Mouse (Mus musculus) hindbrain, postnatal 0 days (tissue): ENCODE results near the gene Usp44. TPM values are rescaled to one million over a fixed set of nuclear protein-coding genes. Genes with fewer than 3 reads are reported as not detected.

Experiments
- ATAC-seq: fragments of 200-750 bp; cut with Nextera tagmentation; 2 replicates; pipeline ENCODE4 v1.8.0; 2017; ENCODE audit warnings: mild to moderate bottlenecking, moderate TSS enrichment, moderate library complexity
- DNase-seq: peaks from one replicate; pipeline ENCODE4 v3.0.0-alpha.2; 2015; ENCODE audit warnings: low spot score
- H3K27ac ChIP-seq: fragments of 300-500 bp; sonication (generic); 2 replicates; pipeline ENCODE4 v1.5.1; 2014; ENCODE audit warnings: mild to moderate bottlenecking
- H3K27me3 ChIP-seq: fragments of 300-500 bp; sonication (generic); 2 replicates; pipeline ENCODE4 v1.6.1; 2014; ENCODE audit warnings: low read length, mixed read lengths; ENCODE audit not compliant: insufficient read depth
- H3K36me3 ChIP-seq: fragments of 300-500 bp; sonication (generic); 2 replicates; pipeline ENCODE4 v1.6.1; 2014; ENCODE audit warnings: low read length, mixed read lengths; ENCODE audit not compliant: insufficient read depth
- H3K4me1 ChIP-seq: fragments of 300-500 bp; sonication (generic); 2 replicates; pipeline ENCODE4 v1.6.1; 2014; ENCODE audit warnings: antibody characterized with exemption, low read length, mixed read lengths; ENCODE audit not compliant: insufficient read depth
- H3K4me2 ChIP-seq: fragments of 300-500 bp; sonication (generic); 2 replicates; pipeline ENCODE4 v1.6.1; 2014; ENCODE audit warnings: low read depth, mild to moderate bottlenecking, low read length, moderate library complexity, mixed read lengths
- H3K4me3 ChIP-seq: fragments of 300-500 bp; sonication (generic); 2 replicates; pipeline ENCODE4 v1.5.1; 2014; ENCODE audit warnings: low read length
- H3K9ac ChIP-seq: fragments of 300-500 bp; sonication (generic); replicated peaks from 2 replicates; pipeline ENCODE4 v1.6.1; 2014; ENCODE audit warnings: mild to moderate bottlenecking, low read length, moderate library complexity, mixed read lengths
- H3K9me3 ChIP-seq: fragments of 300-500 bp; sonication (generic); 2 replicates; pipeline ENCODE4 v1.6.1; 2016; ENCODE audit warnings: low read length, mixed read lengths
- CTCF ChIP-seq: IDR thresholded peaks from 2 replicates; pipeline ENCODE4 v1.5.1; 2016; ENCODE audit warnings: antibody characterized with exemption, control low read depth, low read depth
- WGBS: fragments of 180-500 bp; shearing (Covaris S2); extraction: QIAGEN DNeasy Blood & Tissue Kit; methylation state at CpG from one replicate; pipeline ENCODE4 v1.1.7; 2014; 5-methylcytosine and 5-hydroxymethylcytosine counted together
- polyA plus RNA-seq: library from polyadenylated mRNA; unstranded; fragments of >200 nt; fragmentation: Nextera tagmentation; extraction: Ambion mirVana; gene quantifications from 2 replicates; pipeline ENCODE4 v1.2.1, GENCODE M21; 2015
- total RNA-seq: library from RNA; depleted of rRNA; stranded (reverse); fragments of >200 nt; gene quantifications from 2 replicates; pipeline ENCODE4 v1.2.3, GENCODE M21; 2014

Usp44 gene
- total and polyA plus RNA-seq, 2 experiments from 2014 or later: 0.26 to 0.43 TPM

DNA sequence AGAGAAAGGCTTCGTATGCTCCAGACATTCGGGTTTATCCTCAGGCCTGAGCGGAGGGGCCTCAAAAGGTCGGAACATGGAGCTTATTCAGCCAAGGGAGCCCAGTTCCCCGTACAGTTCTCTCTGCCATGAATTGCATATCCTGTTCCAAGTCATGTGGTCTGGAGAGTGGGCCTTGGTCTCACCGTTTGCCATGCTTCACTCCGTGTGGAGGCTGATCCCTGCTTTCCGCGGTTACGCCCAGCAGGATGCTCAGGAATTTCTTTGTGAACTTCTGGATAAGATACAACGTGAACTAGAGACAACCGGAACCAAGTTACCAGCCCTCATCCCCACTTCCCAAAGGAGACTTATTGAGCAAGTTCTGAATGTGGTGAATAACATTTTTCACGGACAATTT lies 15.4 kb downstream of the Usp44 start:
- Histone ChIP-seq H3K9me3 (no peaks in the 10 kb centered on the region; the same call in 1 of the 2 replicates), H3K9ac (no peak overlapping the region), H3K27me3 (no peaks in the 10 kb centered on the region), H3K27ac (no peak overlapping the region), H3K4me2 (no peak overlapping the region), H3K36me3 (no peaks in the 10 kb centered on the region), H3K4me1 (no peaks in the 10 kb centered on the region), H3K4me3 (no peak overlapping the region)
- no peak for TF ChIP-seq CTCF
- WGBS: 94% methylated on average over 13 of the region's 13 CpGs
- no peak for DNase-seq
- no peak for ATAC-seq

DNA sequence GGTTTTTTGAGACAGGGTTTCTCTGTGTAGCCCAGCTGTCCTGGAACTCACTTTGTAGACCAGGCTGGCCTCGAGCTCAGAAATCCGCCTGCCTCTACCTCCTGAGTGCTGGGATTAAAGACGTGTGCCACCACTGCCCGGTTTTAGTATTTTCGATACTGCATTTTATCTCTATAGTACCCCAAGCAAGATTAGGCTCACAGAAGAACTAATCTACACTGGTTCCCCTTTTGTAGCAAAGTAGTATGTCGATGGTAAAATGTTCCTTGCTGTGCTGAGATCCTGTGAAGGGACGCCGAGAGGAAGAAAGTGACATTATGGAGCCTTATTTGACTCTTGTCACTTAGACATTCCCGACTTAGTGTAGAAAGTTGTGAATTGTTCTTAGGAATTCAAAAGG lies 23.8 kb downstream of the Usp44 start:
- WGBS: 93% methylated on average over 9 of the region's 9 CpGs
- TF ChIP-seq CTCF: no peak
- Histone ChIP-seq H3K9me3 (no peaks in the 10 kb centered on the region), H3K4me2 (no peak overlapping the region), H3K36me3 (peaks cover 8% of the 10 kb centered on the region; the same call in 1 of the 2 replicates), H3K9ac (no peak overlapping the region), H3K4me1 (no peaks in the 10 kb centered on the region), H3K27ac (no peak overlapping the region), H3K4me3 (no peak overlapping the region), H3K27me3 (no peaks in the 10 kb centered on the region)
- ATAC-seq (no peak), DNase-seq (no peak)

DNA sequence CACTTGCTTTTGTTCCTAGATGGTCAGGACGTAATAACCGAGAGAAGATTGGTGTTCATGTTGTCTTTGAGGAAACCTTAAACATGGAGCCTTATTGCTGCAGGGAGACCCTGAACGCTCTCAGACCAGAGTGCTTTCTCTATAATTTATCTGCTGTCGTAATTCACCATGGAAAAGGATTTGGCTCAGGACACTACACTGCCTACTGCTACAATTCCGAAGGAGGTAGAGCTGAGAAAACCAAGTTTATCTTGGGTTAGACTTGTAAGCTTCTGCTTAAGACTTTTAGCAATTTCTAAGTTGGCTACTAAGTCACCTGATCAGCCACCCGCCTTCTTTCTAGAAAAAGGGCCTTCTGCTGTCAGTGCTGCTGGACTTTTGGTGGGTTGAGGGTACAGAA lies 24.7 kb downstream of the Usp44 start:
- no peaks in the 10 kb centered on the region for H3K27me3 ChIP-seq
- H3K27ac ChIP-seq: no peak overlapping the region
- TF ChIP-seq CTCF: no peak
- no peaks in the 10 kb centered on the region for H3K9me3 ChIP-seq
- peaks cover 8% of the 10 kb centered on the region; the same call in 1 of the 2 replicates for H3K36me3 ChIP-seq
- 85% methylated on average over 6 of the region's 6 CpGs for WGBS
- no peak overlapping the region for H3K4me2 ChIP-seq
- H3K4me3 ChIP-seq: no peak overlapping the region
- no peak overlapping the region for H3K9ac ChIP-seq
- ATAC-seq (no peak), DNase-seq (no peak)
- H3K4me1 ChIP-seq: no peaks in the 10 kb centered on the region

- H3K9ac ChIP-seq: no peak overlapping the region
- no peak for TF ChIP-seq CTCF
- DNase-seq (no peak), ATAC-seq (no peak)
- H3K36me3 ChIP-seq: peaks cover 43% of the 10 kb centered on the region
- 92% methylated on average over 7 of the region's 7 CpGs for WGBS
- no peak overlapping the region for H3K27ac ChIP-seq
- no peaks in the 10 kb centered on the region for H3K4me1 ChIP-seq
- H3K9me3 ChIP-seq: no peaks in the 10 kb centered on the region
- no peaks in the 10 kb centered on the region for H3K27me3 ChIP-seq
- H3K4me2 ChIP-seq: no peak overlapping the region
- H3K4me3 ChIP-seq: no peak overlapping the region
These were observed 37.0 kb downstream of the Usp44 start for GRCm38 (mm10) chr10:93868401-93868800.

DNA sequence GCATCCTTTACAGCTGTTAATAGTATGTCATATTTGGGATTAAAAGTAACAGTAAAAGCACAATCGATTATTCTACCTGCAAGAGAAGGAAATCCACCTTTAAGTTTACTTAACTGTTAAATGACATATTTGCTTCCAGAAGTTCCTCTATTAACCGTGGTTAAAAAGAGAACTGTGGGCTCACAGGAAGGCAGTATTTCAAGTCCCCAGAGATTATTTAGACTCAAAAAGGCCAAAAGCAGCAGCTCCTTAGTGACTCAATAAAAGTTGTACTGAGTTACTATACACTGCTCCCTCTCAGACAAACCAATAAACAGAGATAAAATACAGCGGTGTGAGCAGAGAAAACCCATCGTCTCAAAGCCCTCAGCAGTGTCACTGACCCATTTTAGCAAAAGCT lies 37.5 kb downstream of the Usp44 start:
- no peak overlapping the region for H3K4me2 ChIP-seq
- TF ChIP-seq CTCF: no peak
- peaks cover 43% of the 10 kb centered on the region for H3K36me3 ChIP-seq
- no peak overlapping the region for H3K4me3 ChIP-seq
- no peak for DNase-seq
- H3K9me3 ChIP-seq: no peaks in the 10 kb centered on the region
- H3K4me1 ChIP-seq: no peaks in the 10 kb centered on the region
- ATAC-seq: no peak
- H3K27me3 ChIP-seq: no peaks in the 10 kb centered on the region
- 89% methylated on average over 4 of the region's 4 CpGs for WGBS
- H3K27ac ChIP-seq: no peak overlapping the region
- no peak overlapping the region for H3K9ac ChIP-seq

DNA sequence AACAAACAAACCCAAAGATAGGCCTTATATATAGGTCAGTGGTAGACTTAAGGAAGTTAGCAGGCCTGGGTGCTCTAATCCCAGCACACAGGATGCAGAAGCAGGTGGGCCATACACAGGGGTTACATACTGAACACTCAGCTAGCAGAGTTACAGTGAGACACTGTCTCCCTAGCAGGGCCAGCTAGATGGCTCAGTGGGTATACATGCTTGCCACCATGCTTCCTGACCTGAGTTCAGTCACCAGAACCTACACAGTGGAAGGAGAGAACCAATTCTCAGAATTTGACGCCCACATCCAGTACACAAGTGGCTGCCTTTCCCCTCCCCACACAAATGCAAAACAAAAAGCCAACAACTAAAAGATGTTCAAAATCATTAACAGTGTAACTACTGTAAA lies 45.4 kb downstream of the Usp44 start:
- 83% methylated on average over 1 of the region's 1 CpGs for WGBS
- no peak for TF ChIP-seq CTCF
- Histone ChIP-seq H3K4me3 (no peak overlapping the region), H3K9me3 (no peaks in the 10 kb centered on the region), H3K27ac (no peak overlapping the region), H3K4me1 (no peaks in the 10 kb centered on the region), H3K36me3 (peaks cover 12% of the 10 kb centered on the region; the same call in 1 of the 2 replicates), H3K9ac (no peak overlapping the region), H3K27me3 (no peaks in the 10 kb centered on the region), H3K4me2 (no peak overlapping the region)
- ATAC-seq: no peak
- no peak for DNase-seq

DNA sequence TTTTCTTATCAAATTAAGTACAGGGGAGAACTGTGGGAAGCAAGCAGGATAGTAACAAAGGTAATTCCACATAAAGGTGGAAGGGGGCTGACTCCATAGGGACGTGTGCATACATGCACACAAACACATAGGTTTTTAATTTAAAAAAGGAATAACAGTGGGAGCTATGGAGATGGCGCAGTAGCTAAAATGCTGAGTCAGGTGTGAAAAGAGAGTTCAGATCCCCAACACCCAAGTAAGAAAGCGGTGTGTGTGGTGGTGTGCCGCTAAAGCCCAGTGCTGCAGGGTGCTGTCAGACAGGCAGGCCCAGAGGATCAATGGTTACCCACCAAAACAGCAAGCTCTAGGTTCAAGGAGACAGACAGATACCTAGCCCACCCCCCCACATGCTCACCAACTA lies 47.4 kb downstream of the Usp44 start:
- H3K4me3 ChIP-seq: no peak overlapping the region
- no peak overlapping the region for H3K27ac ChIP-seq
- ATAC-seq (no peak), DNase-seq (no peak)
- no peak overlapping the region for H3K9ac ChIP-seq
- WGBS: 95% methylated on average over 4 of the region's 4 CpGs
- H3K4me1 ChIP-seq: no peaks in the 10 kb centered on the region
- H3K27me3 ChIP-seq: no peaks in the 10 kb centered on the region
- H3K4me2 ChIP-seq: no peak overlapping the region
- no peaks in the 10 kb centered on the region for H3K9me3 ChIP-seq
- TF ChIP-seq CTCF: no peak
- peaks cover 12% of the 10 kb centered on the region; the same call in 1 of the 2 replicates for H3K36me3 ChIP-seq
